Mouse (Mus musculus) lung, postnatal 0 days (tissue): ENCODE measurements around the gene 4930407I10Rik. TPM values are rescaled to one million over a fixed set of nuclear protein-coding genes. Genes with fewer than 3 reads are reported as not detected.

ENCODE experiments used
- ATAC-seq: fragments of 200-750 bp; cut with Nextera tagmentation; 2 replicates; pipeline ENCODE4 v1.8.0; 2017; ENCODE audit warnings: moderate library complexity
- DNase-seq: peaks from one replicate; pipeline ENCODE4 v3.0.0-alpha.2; 2016; ENCODE audit warnings: low spot score
- H3K27ac ChIP-seq: fragments of 300-500 bp; sonication (generic); 2 replicates; pipeline ENCODE4 v1.5.1; 2014; ENCODE audit warnings: antibody characterized with exemption, mild to moderate bottlenecking, low read length, mixed read lengths
- H3K27me3 ChIP-seq: fragments of 300-500 bp; sonication (generic); replicated peaks from 2 replicates; pipeline ENCODE4 v1.6.1; 2014; ENCODE audit warnings: low read length, mixed read lengths; ENCODE audit not compliant: insufficient read depth
- H3K36me3 ChIP-seq: fragments of 300-500 bp; sonication (generic); 2 replicates; pipeline ENCODE4 v1.6.1; 2014; ENCODE audit warnings: low read length, mixed read lengths; ENCODE audit not compliant: insufficient read depth
- H3K4me1 ChIP-seq: fragments of 300-500 bp; sonication (generic); 2 replicates; pipeline ENCODE4 v1.6.1; 2014; ENCODE audit warnings: antibody characterized with exemption, low read depth, low read length, mixed read lengths; ENCODE audit not compliant: insufficient read depth
- H3K4me2 ChIP-seq: fragments of 300-500 bp; sonication (generic); replicated peaks from 2 replicates; pipeline ENCODE4 v1.6.1; 2014; ENCODE audit warnings: low read depth, mild to moderate bottlenecking, low read length, moderate library complexity, mixed read lengths
- H3K4me3 ChIP-seq: fragments of 300-500 bp; sonication (generic); 2 replicates; pipeline ENCODE4 v1.5.1; 2014; ENCODE audit warnings: low read depth, low read length
- H3K9ac ChIP-seq: fragments of 300-500 bp; sonication (generic); replicated peaks from 2 replicates; pipeline ENCODE4 v1.6.1; 2014; ENCODE audit warnings: low read depth, mild to moderate bottlenecking
- H3K9me3 ChIP-seq: fragments of 300-500 bp; sonication (generic); 2 replicates; pipeline ENCODE4 v1.6.1; 2016; ENCODE audit warnings: low read length, mixed read lengths
- CTCF ChIP-seq: IDR thresholded peaks from 2 replicates; pipeline ENCODE4 v1.5.1; 2016; ENCODE audit warnings: antibody characterized with exemption, mild to moderate bottlenecking
- EP300 ChIP-seq: IDR thresholded peaks from 2 replicates; pipeline ENCODE4 v1.6.1; 2016; ENCODE audit warnings: antibody characterized with exemption, mild to moderate bottlenecking, control low read depth
- WGBS: fragments of 180-500 bp; shearing (Covaris S2); extraction: QIAGEN DNeasy Blood & Tissue Kit; methylation state at CpG from one replicate; pipeline ENCODE4 v1.1.7; 2014; 5-methylcytosine and 5-hydroxymethylcytosine counted together
- polyA plus RNA-seq: library from polyadenylated mRNA; unstranded; fragments of >200 nt; fragmentation: Nextera tagmentation; extraction: Ambion mirVana; gene quantifications from 2 replicates; pipeline ENCODE4 v1.2.1, GENCODE M21; 2015

The 4930407I10Rik gene
- not detected in 2 replicates for polyA plus RNA-seq

GRCm38 (mm10) chr15:82058719-82059201, at the start of gene 4930407I10Rik:
Gene 4930407I10Rik (plus strand): TSS chr15:82059151.
- 55% methylated on average over 1 of the region's 1 CpGs for WGBS
- H3K4me2 ChIP-seq, result no peak within 1 kb of the TSS
- H3K27ac ChIP-seq, result no peak within 1 kb of the TSS
- H3K4me3 ChIP-seq, result no peak within 1 kb of the TSS
- H3K27me3 ChIP-seq, result no peaks in the 10 kb centered on the region
- no peaks in the 10 kb centered on the region for H3K4me1 ChIP-seq
- H3K36me3 ChIP-seq, result no peaks in the 10 kb centered on the region
- no peak for ATAC-seq
- H3K9ac ChIP-seq, result no peak within 1 kb of the TSS
- no peak for DNase-seq
- TF ChIP-seq CTCF (no peak), EP300 (no peak)
- H3K9me3 ChIP-seq, result no peaks in the 10 kb centered on the region

DNA sequence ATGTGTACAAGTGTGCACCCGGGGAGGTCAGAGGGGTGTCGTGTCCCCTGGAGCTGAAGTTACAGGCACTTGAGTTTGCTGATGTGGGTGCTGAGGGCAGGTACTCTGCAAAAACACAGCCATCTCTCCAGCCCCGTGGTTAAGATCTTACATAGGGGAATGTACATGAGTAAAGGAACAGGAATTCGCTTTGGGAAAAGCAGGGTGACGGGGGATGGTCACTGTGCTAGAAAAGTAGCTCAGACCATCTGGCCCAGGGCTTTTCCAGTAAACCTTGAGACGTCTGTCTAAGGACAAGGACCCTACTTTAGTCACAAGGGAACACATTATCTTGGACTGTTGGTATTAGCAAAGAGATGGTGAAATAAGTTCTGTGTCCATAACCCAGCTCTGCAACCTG, 47.0 kb upstream of the 4930407I10Rik start:
- H3K4me2 ChIP-seq, result no peak overlapping the region
- no peaks in the 10 kb centered on the region for H3K9me3 ChIP-seq
- WGBS, result 69% methylated on average over 6 of the region's 6 CpGs
- no peaks in the 10 kb centered on the region for H3K36me3 ChIP-seq
- no peaks in the 10 kb centered on the region for H3K27me3 ChIP-seq
- peaks cover 6% of the 10 kb centered on the region; the same call in 1 of the 2 replicates for H3K4me1 ChIP-seq
- ATAC-seq, result no peak
- no peak overlapping the region for H3K27ac ChIP-seq
- TF ChIP-seq EP300, result peak; percentile 65
- no peak for TF ChIP-seq CTCF
- no peak overlapping the region for H3K9ac ChIP-seq
- peak; percentile 49 for DNase-seq
- H3K4me3 ChIP-seq, result no peak overlapping the region

- H3K4me2 ChIP-seq, result peak overlapping the region; percentile 96
- peak overlapping the region; percentile 84 for H3K4me3 ChIP-seq
- no peak for ATAC-seq
- no peaks in the 10 kb centered on the region for H3K9me3 ChIP-seq
- H3K27ac ChIP-seq, result peak overlapping the region; percentile 88
- H3K36me3 ChIP-seq, result no peaks in the 10 kb centered on the region
- peaks cover 6% of the 10 kb centered on the region; the same call in 1 of the 2 replicates for H3K4me1 ChIP-seq
- no peak for TF ChIP-seq CTCF
- TF ChIP-seq EP300, result no peak
- peak; percentile 7 for DNase-seq
- peak overlapping the region; percentile 76 for H3K9ac ChIP-seq
- WGBS, result 15% methylated on average over 9 of the region's 9 CpGs
- no peaks in the 10 kb centered on the region for H3K27me3 ChIP-seq
Observed at GRCm38 (mm10) chr15:82014745-82015391, 44.1 kb upstream of the 4930407I10Rik start.

DNA sequence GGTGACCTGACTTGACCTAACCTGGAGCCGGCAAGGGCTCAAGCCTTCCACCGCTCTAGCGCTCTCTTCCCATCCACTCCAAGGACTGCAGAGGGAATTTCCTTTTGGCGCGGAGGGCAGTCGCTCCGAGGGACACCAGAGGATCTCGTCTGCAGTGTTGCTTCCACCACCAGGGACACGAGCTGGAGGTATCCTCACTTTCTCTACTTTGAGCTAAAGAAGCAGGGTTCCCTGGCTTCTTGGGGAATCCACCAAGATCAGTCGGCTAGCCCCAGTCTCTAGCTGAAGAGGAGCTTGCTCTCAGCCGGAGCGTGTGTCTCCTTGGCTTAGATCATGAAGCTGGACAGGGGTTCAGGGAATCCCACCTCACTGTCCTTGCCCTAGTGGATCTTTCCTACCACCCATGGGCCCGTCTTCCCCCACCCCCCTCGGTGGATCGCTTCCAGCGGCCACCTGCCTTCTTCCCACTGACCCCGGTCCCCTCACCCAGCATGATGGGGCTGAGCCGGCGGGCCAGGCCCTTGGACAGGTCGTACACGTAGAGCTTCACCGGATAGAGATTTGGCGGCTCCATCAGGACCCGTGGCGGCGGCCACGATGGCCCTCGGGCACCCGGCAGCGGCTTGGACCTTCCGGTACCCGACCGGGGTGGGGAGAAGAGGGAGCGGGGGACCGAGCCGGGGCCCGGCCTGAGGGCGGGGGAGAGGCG, 43.4 kb upstream of the 4930407I10Rik start:
- under 1% methylated on average over 35 of the region's 39 CpGs for WGBS
- DNase-seq (peak; percentile 50), ATAC-seq (no peak; the same call in 1 of the 2 replicates)
- Histone ChIP-seq H3K4me3 (peak overlapping the region; percentile 84), H3K27ac (peak overlapping the region; percentile 88), H3K4me2 (peak overlapping the region; percentile 96), H3K4me1 (peaks cover 6% of the 10 kb centered on the region; the same call in 1 of the 2 replicates), H3K27me3 (no peaks in the 10 kb centered on the region), H3K9me3 (no peaks in the 10 kb centered on the region), H3K9ac (peak overlapping the region; percentile 76), H3K36me3 (no peaks in the 10 kb centered on the region)
- TF ChIP-seq EP300 (no peak), CTCF (peak; percentile 37)

DNA sequence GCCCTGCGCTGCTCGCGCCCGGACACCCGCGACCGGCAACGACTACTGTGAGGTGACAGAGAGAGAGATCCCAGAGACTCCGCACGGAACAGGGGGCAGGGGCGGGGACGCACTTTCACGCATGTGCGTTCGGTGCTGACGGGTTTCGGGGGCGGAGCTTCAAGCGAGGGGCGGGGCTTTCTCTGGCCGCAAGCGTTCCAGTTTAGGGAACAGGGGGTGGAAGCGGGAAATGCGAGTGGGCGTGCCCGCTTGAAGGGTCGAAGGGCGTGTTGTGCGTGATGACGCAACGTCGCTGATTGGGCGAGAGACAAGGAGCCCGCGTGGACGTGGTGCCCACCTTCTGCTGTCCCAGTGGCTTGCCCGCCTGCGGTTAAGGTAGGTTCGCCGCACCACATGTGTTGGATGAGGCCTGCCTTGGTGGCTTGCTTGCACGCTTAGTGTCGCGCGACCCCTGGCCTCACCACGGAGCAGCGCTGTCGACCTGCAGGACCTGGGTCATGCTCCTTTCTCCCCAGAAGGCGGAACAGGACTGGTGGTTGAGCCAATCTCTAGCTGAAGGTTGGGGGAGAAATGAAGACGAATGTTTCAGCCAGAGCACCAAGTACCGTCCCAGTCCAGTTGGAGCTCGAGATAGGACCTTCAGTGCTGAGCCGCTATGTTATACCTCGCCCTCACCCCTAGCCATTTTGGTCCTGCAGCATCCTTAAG, 42.7 kb upstream of the 4930407I10Rik start:
- H3K9me3 ChIP-seq, result no peaks in the 10 kb centered on the region
- peak; percentile 98 for DNase-seq

More for the DNA sequence above, 42.7 kb upstream of the 4930407I10Rik start:
- peak; percentile 97 for ATAC-seq
- TF ChIP-seq CTCF, result peak; percentile 57
- TF ChIP-seq EP300, result no peak
- Histone ChIP-seq H3K9ac (peak overlapping the region; percentile 76), H3K4me1 (peaks cover 6% of the 10 kb centered on the region; the same call in 1 of the 2 replicates), H3K4me2 (peak overlapping the region; percentile 96), H3K36me3 (no peaks in the 10 kb centered on the region), H3K4me3 (peak overlapping the region; percentile 84), H3K27ac (peak overlapping the region; percentile 88), H3K27me3 (no peaks in the 10 kb centered on the region)
- under 1% methylated on average over 53 of the region's 53 CpGs for WGBS
